Mouse (Mus musculus) ES-CJ7 (cell line): Measurements from ENCODE around the gene Slc1a4.

Experiments used
- DNase-seq: peaks from one replicate; pipeline ENCODE4 v3.0.0; 2011; ENCODE audit warnings: low read depth, low spot score

Gene Slc1a4

DNA sequence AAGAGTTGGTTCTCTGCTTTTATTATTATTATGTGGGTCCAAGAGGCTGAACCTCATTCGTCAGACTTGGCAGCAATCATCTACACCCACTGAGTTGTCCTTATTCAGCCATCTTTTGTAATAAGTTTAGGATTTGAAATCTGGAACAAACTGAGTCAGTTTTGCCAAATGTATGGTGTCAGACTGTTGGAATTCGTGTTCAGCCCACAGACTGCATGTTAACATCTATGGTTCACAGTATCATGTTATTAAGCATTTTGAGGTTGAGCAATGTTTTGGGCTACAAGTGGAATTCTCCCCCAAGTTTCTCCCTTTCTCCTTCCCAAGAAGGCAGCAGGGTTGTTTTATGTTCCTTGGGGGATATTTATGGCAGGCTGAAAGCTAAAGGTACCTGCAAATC lies 79.4 kb downstream of the Slc1a4 start:
- DNase-seq = no peak
